Mouse (Mus musculus): ENCODE results near the gene Slc25a3. TPM values are rescaled to one million over a fixed set of nuclear protein-coding genes. Genes with fewer than 3 reads are reported as not detected.

Slc25a3 gene
- total RNA-seq, 2 experiments from 2014 or later, result 743 to 774 TPM

GRCm38 (mm10) chr10:91143313-91144230, 19.7 kb upstream of the Slc25a3 start:
- no peak for DNase-seq (ENCODE audit: low spot score in 2 of 2)

GRCm38 (mm10) chr10:91142654-91143191, 18.9 kb upstream of the Slc25a3 start:
- no peak for DNase-seq (ENCODE audit: low spot score in 2 of 2)

GRCm38 (mm10) chr10:91141564-91141963, 17.7 kb upstream of the Slc25a3 start:
- no peak for DNase-seq (ENCODE audit: low spot score in 2 of 2)

GRCm38 (mm10) chr10:91139148-91139766, 15.4 kb upstream of the Slc25a3 start:
- DNase-seq (ENCODE audit: low spot score in 2 of 2), result no peak

GRCm38 (mm10) chr10:91138317-91138716, 14.5 kb upstream of the Slc25a3 start:
- DNase-seq (ENCODE audit: low spot score in 2 of 2), result no peak

GRCm38 (mm10) chr10:91137400-91137799, 13.5 kb upstream of the Slc25a3 start:
- no peak for DNase-seq (ENCODE audit: low spot score in 2 of 2)

- no peak for DNase-seq (ENCODE audit: low spot score in 2 of 2)
These were observed 11.6 kb upstream of the Slc25a3 start for GRCm38 (mm10) chr10:91135302-91135972.

- DNase-seq (ENCODE audit: low spot score in 2 of 2), result no peak
These were observed 7.7 kb upstream of the Slc25a3 start for GRCm38 (mm10) chr10:91131565-91131964.

GRCm38 (mm10) chr10:91130792-91131191, 6.9 kb upstream of the Slc25a3 start:
- no peak for DNase-seq (ENCODE audit: low spot score in 2 of 2)

- DNase-seq (ENCODE audit: low spot score in 2 of 2), result no peak
These were observed 4.8 kb upstream of the Slc25a3 start for GRCm38 (mm10) chr10:91128551-91129160.

GRCm38 (mm10) chr10:91127395-91127794, 3.5 kb upstream of the Slc25a3 start:
- DNase-seq (ENCODE audit: low spot score in 2 of 2), result no peak

GRCm38 (mm10) chr10:91126618-91127355, 2.9 kb upstream of the Slc25a3 start:
- no peak for DNase-seq (ENCODE audit: low spot score in 2 of 2)

- peak in 1 of 2 experiments; percentile 25 for DNase-seq (ENCODE audit: low spot score in 2 of 2)
These were observed 505 bp downstream of the Slc25a3 start for GRCm38 (mm10) chr10:91123281-91123827.

- no peak for DNase-seq (ENCODE audit: low spot score in 2 of 2)
These were observed 1.2 kb downstream of the Slc25a3 start for GRCm38 (mm10) chr10:91122646-91123045.

- DNase-seq (ENCODE audit: low spot score in 2 of 2), result no peak
These were observed 6.9 kb downstream of the Slc25a3 start for GRCm38 (mm10) chr10:91116958-91117357.

GRCm38 (mm10) chr10:91109841-91110240, 14.0 kb downstream of the Slc25a3 start:
- no peak for DNase-seq (ENCODE audit: low spot score in 2 of 2)

- DNase-seq (ENCODE audit: low spot score in 2 of 2), result no peak
These were observed 17.9 kb downstream of the Slc25a3 start for GRCm38 (mm10) chr10:91105981-91106380.

- DNase-seq (ENCODE audit: low spot score in 2 of 2), result no peak
These were observed 20.9 kb downstream of the Slc25a3 start for GRCm38 (mm10) chr10:91102799-91103590.

- no peak for DNase-seq (ENCODE audit: low spot score in 2 of 2)
These were observed 21.9 kb downstream of the Slc25a3 start for GRCm38 (mm10) chr10:91101936-91102335.

All from gastrocnemius, postnatal 4 days (tissue).